Mouse (Mus musculus) kidney, postnatal 4 days (tissue): ENCODE measurements at regions not wholly inside any gene's neighbourhood (a gene's known extent, or its start where the extent isn't known, plus 50 kb on each side); places are given as distances from the start of the nearest gene placed in this dataset.
A peak's percentile ranks its signal among the peaks of the same experiment; 100 is the strongest.

Experiments
- DNase-seq, 2 experiments: peaks; one replicate each; pipeline ENCODE4 v3.0.0; 2021; ENCODE audit warnings: mixed read lengths in 2 of 2

DNA sequence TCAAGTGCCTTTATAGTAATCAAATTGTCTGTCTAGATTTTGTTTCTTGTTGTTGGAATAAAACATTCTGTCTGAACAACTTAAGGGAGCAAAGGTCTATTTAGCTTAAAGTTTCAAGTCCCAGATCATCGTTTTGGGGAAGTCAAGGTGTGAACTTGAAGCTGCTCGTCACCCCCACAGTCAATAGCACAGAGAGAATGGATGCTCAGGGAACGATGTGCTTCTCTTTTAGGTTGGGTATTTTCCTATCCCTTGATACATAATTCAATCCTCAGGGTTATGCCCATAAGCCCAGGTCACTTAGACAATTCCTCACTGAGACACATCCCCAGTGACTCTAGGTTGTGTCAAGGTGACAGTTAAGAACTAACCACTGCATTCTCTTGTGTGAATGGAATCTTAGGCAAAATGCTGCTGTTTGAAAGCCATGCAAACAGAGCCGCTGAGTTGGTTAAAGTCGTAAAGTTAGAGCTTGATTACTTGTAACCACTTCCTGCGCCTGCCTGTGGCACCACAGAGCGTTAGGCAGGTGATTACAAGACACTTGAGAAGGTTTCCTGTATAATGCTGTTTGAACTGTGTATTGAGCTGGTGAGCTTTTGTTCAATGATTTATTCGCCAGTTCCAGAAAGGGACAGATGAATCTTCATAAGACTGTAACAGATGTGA is 170.2 kb downstream of the Btg1 start:
- peak; percentile 10 to 19 for DNase-seq

DNA sequence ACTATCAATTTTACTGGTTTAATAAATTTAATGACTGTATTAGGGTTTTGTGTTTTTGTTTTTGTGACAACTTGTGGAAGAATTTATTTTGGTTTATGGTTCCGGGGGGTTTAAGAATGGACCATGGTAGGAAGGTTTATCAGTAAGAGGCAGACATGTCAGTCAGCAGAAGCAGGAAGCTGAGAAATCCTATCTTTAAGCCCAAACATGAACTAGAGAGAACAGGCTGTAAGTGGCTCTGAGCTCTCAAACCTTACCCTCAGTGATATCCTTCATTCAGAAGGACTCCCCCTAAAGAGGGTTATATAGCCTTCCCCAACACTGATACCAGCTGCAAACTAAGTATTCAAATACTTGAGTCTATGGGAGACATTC is 170.8 kb downstream of the Btg1 start:
- DNase-seq = no peak

DNA sequence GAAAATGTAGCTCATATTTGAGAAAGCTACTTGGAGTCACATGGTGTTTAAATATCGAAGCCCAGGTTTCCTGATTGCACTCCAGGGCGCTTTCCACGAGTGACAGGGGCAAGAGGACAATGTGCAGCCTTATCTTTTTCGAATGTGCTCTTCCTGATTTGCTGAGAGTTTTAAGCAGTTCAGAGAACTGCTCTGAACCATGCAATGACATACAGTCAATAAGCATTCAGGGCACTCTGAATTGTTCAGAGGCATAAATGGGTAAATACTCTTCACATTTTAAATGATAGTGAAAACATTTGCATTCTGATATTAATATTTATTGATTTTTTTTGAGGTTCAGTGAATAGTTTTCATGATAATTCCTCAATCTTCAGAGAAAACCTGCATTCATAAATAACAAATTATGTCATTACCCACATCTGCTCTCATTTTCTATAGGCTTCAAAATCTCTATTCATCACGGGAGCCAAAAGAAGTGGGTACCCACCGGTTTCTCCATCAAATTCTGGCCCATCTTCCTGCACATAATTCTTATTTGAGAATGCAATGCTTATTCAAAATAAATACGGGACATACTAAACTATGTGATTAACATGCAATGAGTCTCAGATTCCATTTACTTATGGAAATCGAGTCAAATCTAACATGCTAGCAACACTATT is 171.7 kb downstream of the Btg1 start:
- no peak for DNase-seq

DNA sequence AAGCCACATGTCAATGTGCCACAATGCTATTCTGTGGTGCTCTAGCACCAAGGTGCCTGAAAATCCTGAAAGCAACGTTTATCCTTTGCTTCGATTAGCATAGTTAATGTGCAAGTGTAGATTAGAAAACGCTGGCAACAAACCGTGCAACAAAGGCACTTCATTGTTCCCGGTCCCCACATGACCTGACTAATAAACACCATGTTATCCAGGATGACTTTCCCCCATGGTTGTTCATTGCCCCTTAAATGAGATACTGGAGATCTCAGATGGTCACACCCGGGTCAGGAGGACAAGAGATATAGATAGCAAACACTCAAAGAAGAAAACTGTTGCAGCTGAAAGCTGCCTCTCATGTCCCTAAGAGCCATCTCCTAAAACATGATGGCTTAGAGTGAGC is 180.3 kb downstream of the Btg1 start:
- DNase-seq = no peak

DNA sequence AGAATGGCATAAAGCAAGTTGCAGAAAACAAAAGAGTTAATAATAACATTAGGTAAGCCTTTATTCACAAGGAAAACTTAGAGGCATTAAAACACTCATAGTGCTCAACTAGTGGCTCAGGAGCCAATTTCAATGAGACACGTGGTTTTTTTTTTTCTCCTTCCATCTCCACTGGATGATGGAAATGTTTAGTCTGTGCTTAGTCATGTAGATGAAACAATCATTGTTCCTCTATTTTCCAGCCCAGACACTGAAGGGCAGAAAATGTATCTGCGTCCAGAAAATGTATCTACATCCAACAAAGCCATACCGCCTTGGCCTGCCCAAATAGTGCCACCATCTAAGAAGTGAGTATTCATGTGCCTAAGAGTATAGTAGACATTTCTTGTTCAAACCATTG is 184.0 kb downstream of the Btg1 start:
- DNase-seq = no peak

DNA sequence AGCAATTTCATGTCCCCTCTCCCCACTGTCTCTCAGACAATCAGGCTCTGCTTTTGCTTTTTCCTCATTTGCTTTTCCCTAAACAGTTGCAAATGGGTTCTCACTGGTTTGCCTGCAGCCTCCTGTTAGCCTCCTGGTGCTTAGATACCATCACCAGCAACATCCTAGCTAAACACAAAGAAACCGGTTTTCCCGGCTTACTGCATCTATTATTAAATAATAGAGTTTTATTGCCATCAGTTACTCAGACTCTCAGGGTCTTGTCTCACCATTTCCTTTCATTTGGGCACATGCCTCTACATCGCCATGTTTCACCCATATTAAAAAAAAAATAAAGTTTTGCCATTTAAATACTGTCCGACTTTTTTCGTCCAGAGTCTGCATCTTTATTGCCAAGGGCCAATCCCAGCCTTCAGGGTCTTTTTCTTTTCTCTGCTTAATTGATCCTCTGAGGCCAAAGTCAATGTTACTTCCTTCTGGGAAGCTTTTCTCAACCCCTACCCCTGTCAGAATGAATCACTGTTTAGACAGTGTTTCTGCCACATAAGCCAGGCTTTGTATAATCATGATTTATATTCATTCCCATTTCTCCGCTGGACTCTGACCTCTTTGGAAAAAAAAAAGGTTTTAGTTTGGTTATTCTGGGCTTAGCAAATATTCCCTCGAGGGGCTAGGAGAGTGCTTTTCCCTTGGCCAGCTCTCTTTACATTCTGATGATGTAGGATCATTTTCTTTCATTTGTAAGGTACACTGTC is 187.4 kb downstream of the Btg1 start:
- no peak for DNase-seq

GRCm38 (mm10) chr10:96806579-96806978 is 189.8 kb downstream of the Btg1 start:
- no peak for DNase-seq

- no peak for DNase-seq
These were observed 205.0 kb downstream of the Btg1 start for GRCm38 (mm10) chr10:96821852-96822251.

DNA sequence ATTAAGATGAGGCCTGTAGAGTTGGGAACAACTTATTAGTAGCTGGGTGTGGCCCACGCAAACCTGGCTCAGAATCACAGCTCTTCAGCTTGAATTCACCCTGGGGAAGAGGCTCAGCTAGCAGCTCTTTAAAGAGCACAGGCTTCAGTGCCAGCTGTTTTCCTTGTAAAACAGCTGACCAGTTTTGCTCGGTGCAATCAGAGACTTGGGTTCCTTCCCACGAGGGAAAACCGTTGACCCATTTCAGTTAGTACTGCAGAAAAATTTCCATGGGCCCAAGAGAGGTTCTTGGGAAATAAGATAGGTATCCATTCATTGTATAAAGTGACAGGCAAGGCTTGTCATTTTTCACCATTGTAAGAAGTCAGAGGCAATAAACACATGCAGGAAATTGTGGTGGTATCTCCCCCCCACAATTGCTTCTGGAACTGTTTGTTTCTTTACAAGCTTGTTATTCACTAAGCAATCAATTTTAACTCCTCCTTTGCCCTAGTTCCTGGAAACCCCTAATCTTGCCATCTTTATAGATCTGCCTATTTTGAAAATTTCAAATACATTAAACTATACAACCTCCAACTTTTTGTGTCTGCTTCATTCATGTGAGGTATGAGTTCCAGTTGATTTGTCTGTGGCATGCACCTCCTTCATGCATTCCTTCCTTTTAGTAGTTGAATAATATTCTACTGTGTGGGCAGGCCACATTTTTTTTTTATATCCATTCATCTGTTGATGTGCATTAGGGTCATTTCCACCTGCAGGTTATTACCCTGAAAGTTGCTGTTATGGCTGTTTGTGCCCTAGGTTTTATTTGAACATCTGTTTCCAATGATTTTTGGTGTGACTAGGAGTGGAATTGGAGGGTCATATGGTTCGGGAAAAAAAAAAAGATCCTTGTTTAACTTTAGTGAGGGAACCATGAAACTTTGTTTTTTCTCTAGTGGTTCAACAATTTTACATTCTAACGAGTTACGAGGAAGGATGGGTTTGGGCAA is 205.8 kb downstream of the Btg1 start:
- DNase-seq = no peak

GRCm38 (mm10) chr10:96826234-96826788 is 209.5 kb downstream of the Btg1 start:
- DNase-seq = no peak

GRCm38 (mm10) chr10:96827971-96828370 is 211.2 kb downstream of the Btg1 start:
- DNase-seq = no peak

DNA sequence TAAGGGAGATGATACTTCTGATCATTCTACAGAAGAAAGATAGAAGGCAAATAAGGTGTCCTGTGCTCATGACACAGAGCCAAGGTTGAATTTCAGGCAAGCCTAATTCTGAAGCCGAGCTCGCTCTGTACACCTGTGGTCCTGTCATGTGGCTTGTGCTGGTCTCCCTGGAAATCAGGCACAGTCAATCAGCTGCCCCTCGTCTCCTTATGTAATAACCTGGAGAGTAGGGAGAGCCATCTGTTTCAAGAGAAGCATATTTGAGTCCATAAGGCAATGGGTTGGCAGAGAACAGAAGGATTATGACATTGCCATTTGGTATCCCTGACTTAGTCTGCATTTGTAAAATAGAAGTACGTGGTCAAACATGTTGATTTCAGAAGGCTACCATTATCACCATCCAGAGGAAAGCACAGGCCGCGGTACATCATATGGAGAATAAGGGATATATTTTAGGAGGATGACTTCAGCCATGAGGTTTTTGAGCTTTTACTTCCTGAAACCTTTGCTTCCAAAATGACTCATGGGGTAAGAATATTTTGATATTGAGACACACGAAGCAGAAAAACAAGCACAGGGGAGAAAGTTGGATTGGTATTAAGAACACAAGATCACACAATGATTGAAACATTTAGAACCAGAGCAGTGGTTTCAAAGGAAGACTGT is 211.9 kb downstream of the Btg1 start:
- DNase-seq = no peak

DNA sequence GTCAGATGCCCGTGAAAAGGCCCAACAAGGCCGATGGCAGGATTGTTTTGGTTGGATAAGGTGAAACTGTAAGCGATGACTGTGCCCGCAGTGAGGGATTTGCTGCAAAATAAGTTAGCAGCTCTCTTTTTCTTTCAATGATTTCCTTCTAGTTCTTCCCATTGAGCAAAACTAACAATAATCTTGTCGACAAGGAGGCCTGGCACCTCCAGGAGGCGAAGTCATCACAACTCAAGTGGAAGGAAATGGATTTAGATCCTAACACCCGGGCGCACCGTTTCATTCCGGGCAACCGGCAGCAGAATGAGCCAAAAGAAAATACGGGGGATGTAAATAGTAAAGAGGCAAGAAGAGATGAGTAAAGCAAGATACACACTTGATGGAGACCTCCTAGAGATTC is 214.3 kb downstream of the Btg1 start:
- no peak for DNase-seq

- no peak for DNase-seq
These were observed 220.4 kb downstream of the Btg1 start for GRCm38 (mm10) chr10:96837230-96837629.

DNA sequence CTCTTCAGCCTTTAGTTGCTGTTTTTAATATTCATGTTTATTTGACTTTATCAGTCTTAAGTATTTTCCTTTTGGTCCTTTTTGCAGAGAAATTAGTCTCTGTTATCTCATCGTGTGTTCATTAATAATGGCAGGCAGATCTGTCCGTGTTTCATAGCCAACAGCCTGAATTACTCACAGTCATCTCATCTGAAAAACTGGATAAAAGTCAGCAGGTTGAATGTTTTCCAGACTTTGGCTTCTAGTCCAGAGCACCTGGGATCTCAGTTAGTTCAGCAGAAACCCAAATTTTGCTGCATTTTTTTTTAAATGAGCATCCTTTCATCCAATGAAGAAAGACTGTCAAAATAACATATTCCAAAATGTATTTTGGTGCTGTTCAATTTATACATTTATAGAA is 224.3 kb downstream of the Btg1 start:
- DNase-seq = no peak

DNA sequence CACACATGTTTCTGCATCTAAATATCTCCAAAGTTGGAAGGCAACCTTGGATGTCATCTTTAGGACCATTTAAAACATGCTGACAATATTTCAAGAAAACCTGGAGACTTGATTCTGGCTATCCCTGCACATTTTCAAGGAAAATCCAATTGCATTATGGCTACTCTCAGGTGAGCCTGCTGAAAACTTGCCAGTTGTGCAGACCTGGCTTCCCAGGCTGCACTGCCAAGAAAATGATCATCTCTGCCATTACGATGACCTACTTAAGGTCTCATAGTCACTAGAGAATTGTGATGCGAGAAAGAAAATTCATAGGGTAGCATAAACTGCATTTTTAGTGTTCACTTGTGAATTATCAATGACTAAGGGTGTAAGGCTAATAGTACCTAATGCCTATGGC is 225.2 kb downstream of the Btg1 start:
- DNase-seq = no peak

GRCm38 (mm10) chr10:96845906-96846305 is 229.1 kb downstream of the Btg1 start:
- no peak for DNase-seq

DNA sequence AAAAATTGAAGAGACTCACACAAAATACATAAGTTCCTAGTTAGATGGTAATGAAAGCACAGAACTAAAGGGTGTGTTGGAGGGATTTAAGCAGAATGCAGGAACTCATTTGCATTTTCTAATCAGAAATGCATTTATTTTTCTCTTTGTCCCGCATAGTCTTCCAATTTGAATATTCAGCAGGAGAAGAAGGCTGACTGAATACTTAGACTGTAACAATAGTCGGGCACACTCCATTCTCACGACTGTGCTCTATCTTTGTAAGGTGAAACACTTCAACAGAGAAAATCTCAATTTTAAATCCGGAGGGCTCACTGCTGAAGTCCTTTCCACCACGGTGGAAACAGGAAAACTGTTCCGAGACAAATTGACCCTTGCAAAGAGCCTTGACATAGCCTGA is 230.2 kb downstream of the Btg1 start:
- DNase-seq = no peak

- no peak for DNase-seq
These were observed 230.8 kb downstream of the Btg1 start for GRCm38 (mm10) chr10:96847433-96848165.

DNA sequence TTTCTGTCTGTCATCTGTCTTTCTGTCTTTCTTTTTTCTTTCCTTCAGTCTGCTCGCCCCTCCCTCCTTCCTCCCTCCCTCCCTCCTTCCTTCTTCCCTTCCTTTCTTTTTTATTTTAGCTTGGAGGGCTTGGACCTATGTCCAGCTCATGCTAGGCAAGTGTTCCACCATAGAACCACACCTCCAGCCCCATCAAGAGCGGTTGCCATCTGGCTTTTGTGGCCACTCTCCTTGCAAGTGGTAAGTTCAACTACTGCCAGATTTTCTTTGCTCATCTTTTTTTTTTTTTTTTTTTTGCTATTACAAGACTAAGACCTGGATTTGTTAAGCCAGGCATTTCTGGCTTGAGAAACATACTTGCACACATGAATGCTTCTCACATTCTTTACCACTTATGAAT is 231.7 kb downstream of the Btg1 start:
- no peak for DNase-seq

DNA sequence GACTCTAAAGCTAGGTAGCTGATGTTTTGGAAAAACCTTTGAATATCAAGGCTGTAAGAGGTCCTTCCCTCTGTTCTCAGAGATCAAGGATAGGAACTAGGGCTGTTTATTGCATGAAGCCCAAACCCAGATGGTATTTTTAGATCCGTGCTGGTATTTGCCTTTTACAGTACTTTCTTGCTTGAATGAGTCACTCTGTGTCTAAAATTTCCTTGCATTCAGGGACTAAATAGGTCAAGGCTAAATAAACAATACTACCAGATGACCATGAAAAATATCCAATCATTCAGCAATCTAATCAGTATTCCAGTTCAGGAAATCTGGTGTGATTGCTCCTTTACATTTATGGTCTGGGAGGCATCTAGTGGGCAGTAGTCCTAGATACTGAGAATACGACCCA is 243.6 kb downstream of the Btg1 start:
- no peak for DNase-seq
